Mouse (Mus musculus) embryonic facial prominence, embryonic 13.5 days (tissue): Measurements from ENCODE around the gene Rnf216. TPM values are rescaled to one million over a fixed set of nuclear protein-coding genes. Genes with fewer than 3 reads are reported as not detected.

Source experiments
- ATAC-seq: fragments of 200-750 bp; cut with Nextera tagmentation; 2 replicates; pipeline ENCODE4 v1.8.0; 2017; ENCODE audit warnings: low read depth; ENCODE audit not compliant: insufficient number of reproducible peaks, insufficient read depth, low FRiP score, low TSS enrichment
- H3K27ac ChIP-seq: fragments of 300-500 bp; sonication (generic); 2 replicates; pipeline ENCODE4 v1.5.1; 2015; ENCODE audit warnings: moderate library complexity, mild to moderate bottlenecking, inconsistent platforms
- H3K27me3 ChIP-seq: fragments of 300-500 bp; sonication (generic); 2 replicates; pipeline ENCODE4 v1.6.1; 2015; ENCODE audit warnings: mild to moderate bottlenecking, inconsistent platforms
- H3K36me3 ChIP-seq: fragments of 300-500 bp; sonication (generic); 2 replicates; pipeline ENCODE4 v1.6.1; 2015; ENCODE audit warnings: mild to moderate bottlenecking, inconsistent platforms
- H3K4me1 ChIP-seq: fragments of 300-500 bp; sonication (generic); 2 replicates; pipeline ENCODE4 v1.6.1; 2015; ENCODE audit warnings: inconsistent platforms
- H3K4me2 ChIP-seq: fragments of 300-500 bp; sonication (generic); 2 replicates; pipeline ENCODE4 v1.6.1; 2015; ENCODE audit warnings: moderate library complexity, mild to moderate bottlenecking, inconsistent platforms
- H3K4me3 ChIP-seq: fragments of 300-500 bp; sonication (generic); 2 replicates; pipeline ENCODE4 v1.5.1; 2015; ENCODE audit warnings: mild to moderate bottlenecking, inconsistent platforms
- H3K9ac ChIP-seq: fragments of 300-500 bp; sonication (generic); 2 replicates; pipeline ENCODE4 v1.6.1; 2015; ENCODE audit warnings: mild to moderate bottlenecking, inconsistent platforms
- H3K9me3 ChIP-seq: fragments of 300-500 bp; sonication (generic); 2 replicates; pipeline ENCODE4 v1.6.1; 2016; ENCODE audit warnings: inconsistent platforms
- WGBS: fragments of 180-500 bp; shearing (Covaris S2); methylation state at CpG from one replicate; pipeline ENCODE4 v1.1.7; 2015; ENCODE audit warnings: mixed read lengths; 5-methylcytosine and 5-hydroxymethylcytosine counted together
- polyA plus RNA-seq: library from polyadenylated mRNA; unstranded; fragments of >200 nt; fragmentation: Nextera tagmentation; extraction: Ambion mirVana; gene quantifications from 2 replicates; pipeline ENCODE4 v1.2.1, GENCODE M21; 2015

Gene Rnf216
- polyA plus RNA-seq, 1 experiment from 2014 or later = 51.3 TPM

- H3K9ac ChIP-seq = no peak overlapping the region
- no peak for ATAC-seq
- H3K9me3 ChIP-seq = peaks cover 13% of the 10 kb centered on the region
These were observed 17.5 kb upstream of the Rnf216 start for GRCm38 (mm10) chr5:143130342-143130741.

GRCm38 (mm10) chr5:143129101-143129500 lies 16.3 kb upstream of the Rnf216 start:
- ATAC-seq = no peak
- Histone ChIP-seq H3K4me1 (no peaks in the 10 kb centered on the region), H3K4me3 (no peak overlapping the region), H3K27me3 (no peaks in the 10 kb centered on the region), H3K27ac (no peak overlapping the region), H3K36me3 (no peaks in the 10 kb centered on the region), H3K9ac (no peak overlapping the region), H3K4me2 (no peak overlapping the region), H3K9me3 (peaks cover 13% of the 10 kb centered on the region)
- 88% methylated on average over 16 of the region's 16 CpGs for WGBS

More at GRCm38 (mm10) chr5:143130342-143130741, 17.5 kb upstream of the Rnf216 start:
- Histone ChIP-seq H3K4me3 (no peak overlapping the region), H3K27ac (no peak overlapping the region), H3K27me3 (no peaks in the 10 kb centered on the region), H3K4me1 (no peaks in the 10 kb centered on the region), H3K36me3 (no peaks in the 10 kb centered on the region), H3K4me2 (no peak overlapping the region)
- WGBS = 86% methylated on average over 7 of the region's 7 CpGs

- Histone ChIP-seq H3K27me3 (no peaks in the 10 kb centered on the region), H3K4me2 (no peak overlapping the region), H3K9ac (no peak overlapping the region), H3K4me3 (no peak overlapping the region), H3K27ac (no peak overlapping the region), H3K4me1 (no peaks in the 10 kb centered on the region), H3K36me3 (no peaks in the 10 kb centered on the region), H3K9me3 (peaks cover 13% of the 10 kb centered on the region)
- WGBS = 82% methylated on average over 8 of the region's 8 CpGs
- no peak for ATAC-seq
These were observed 15.0 kb upstream of the Rnf216 start for GRCm38 (mm10) chr5:143127837-143128236.

DNA sequence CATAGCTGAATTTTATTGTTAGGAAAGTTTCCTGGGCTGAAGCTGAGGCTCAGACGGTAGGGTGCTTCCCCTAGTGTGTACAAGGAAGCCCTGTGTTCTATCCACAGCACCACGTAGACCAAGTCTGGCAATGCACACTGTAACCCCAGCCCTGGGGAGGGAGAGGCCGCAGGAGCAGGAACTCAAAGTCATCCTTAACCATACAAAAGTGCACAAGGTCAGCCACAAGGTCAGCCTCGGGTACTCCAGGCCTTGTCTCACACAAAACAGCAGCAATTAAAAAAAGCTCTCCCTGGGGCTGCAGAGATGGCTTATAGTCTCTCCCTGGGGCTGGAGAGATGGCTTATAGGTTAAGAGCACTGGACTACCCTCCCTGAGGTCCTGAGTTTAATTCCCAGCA lies 14.1 kb upstream of the Rnf216 start:
- 54% methylated on average over 4 of the region's 4 CpGs for WGBS
- Histone ChIP-seq H3K27ac (no peak overlapping the region), H3K36me3 (no peaks in the 10 kb centered on the region), H3K27me3 (no peaks in the 10 kb centered on the region), H3K4me2 (no peak overlapping the region), H3K9me3 (peaks cover 13% of the 10 kb centered on the region), H3K4me1 (no peaks in the 10 kb centered on the region), H3K9ac (no peak overlapping the region), H3K4me3 (no peak overlapping the region)
- no peak for ATAC-seq

- WGBS = 84% methylated on average over 9 of the region's 9 CpGs
These were observed 13.3 kb upstream of the Rnf216 start for GRCm38 (mm10) chr5:143126089-143126488.

GRCm38 (mm10) chr5:143125601-143126000 lies 12.8 kb upstream of the Rnf216 start:
- Histone ChIP-seq H3K27me3 (no peaks in the 10 kb centered on the region), H3K4me3 (no peak overlapping the region), H3K27ac (no peak overlapping the region), H3K9me3 (peaks cover 13% of the 10 kb centered on the region), H3K36me3 (no peaks in the 10 kb centered on the region), H3K9ac (no peak overlapping the region), H3K4me1 (no peaks in the 10 kb centered on the region), H3K4me2 (no peak overlapping the region)
- ATAC-seq = no peak
- WGBS = 68% methylated on average over 7 of the region's 7 CpGs

More at GRCm38 (mm10) chr5:143126089-143126488, 13.3 kb upstream of the Rnf216 start:
- Histone ChIP-seq H3K4me2 (no peak overlapping the region), H3K9me3 (peaks cover 13% of the 10 kb centered on the region), H3K9ac (no peak overlapping the region), H3K36me3 (no peaks in the 10 kb centered on the region), H3K27ac (no peak overlapping the region), H3K27me3 (no peaks in the 10 kb centered on the region), H3K4me1 (no peaks in the 10 kb centered on the region), H3K4me3 (no peak overlapping the region)
- no peak for ATAC-seq

DNA sequence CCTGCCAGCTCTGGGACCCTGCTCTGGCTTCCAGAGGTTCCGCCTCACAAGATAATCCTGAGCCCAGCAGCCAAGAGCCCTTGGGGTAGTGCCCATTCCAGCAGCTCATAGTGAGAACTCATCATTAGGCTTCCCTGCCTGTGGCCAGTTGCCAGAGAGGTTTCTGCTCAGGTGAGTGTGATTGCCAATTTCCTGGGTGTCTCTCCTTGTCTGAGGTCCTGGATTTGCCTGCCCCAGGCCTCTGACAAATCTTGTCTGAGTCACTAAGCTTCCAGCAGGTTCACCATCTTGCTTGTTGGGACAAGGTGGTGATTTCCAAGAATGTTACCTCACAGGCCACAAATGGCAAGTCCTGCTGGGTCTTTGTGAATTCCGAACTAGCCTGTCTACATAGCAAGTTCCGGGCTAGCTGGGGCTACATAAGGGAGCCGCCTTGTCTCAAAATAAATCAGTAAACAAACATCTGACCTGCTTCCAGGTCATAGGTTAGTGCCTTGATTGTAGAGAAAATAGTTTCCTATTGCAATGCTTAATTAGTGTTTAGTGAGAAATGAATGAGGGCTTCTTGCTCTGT lies 12.1 kb upstream of the Rnf216 start:
- 74% methylated on average over 4 of the region's 4 CpGs for WGBS

GRCm38 (mm10) chr5:143122673-143123072 lies 9.9 kb upstream of the Rnf216 start:
- Histone ChIP-seq H3K4me1 (no peaks in the 10 kb centered on the region), H3K27me3 (no peaks in the 10 kb centered on the region), H3K27ac (no peak overlapping the region), H3K4me3 (no peak overlapping the region), H3K9me3 (no peaks in the 10 kb centered on the region), H3K4me2 (no peak overlapping the region), H3K36me3 (no peaks in the 10 kb centered on the region), H3K9ac (no peak overlapping the region)
- ATAC-seq = no peak
- 26% methylated on average over 1 of the region's 1 CpGs for WGBS

More for the DNA sequence above, 12.1 kb upstream of the Rnf216 start:
- Histone ChIP-seq H3K9ac (no peak overlapping the region), H3K36me3 (no peaks in the 10 kb centered on the region), H3K27me3 (no peaks in the 10 kb centered on the region), H3K4me1 (no peaks in the 10 kb centered on the region), H3K27ac (no peak overlapping the region), H3K4me2 (no peak overlapping the region), H3K9me3 (peaks cover 13% of the 10 kb centered on the region), H3K4me3 (no peak overlapping the region)
- ATAC-seq = no peak

- no peak for ATAC-seq
- Histone ChIP-seq H3K4me1 (no peaks in the 10 kb centered on the region), H3K27ac (no peak overlapping the region), H3K36me3 (no peaks in the 10 kb centered on the region), H3K4me3 (no peak overlapping the region), H3K27me3 (no peaks in the 10 kb centered on the region), H3K4me2 (no peak overlapping the region), H3K9ac (no peak overlapping the region), H3K9me3 (no peaks in the 10 kb centered on the region)
- WGBS = 84% methylated on average over 8 of the region's 8 CpGs
These were observed 9.3 kb upstream of the Rnf216 start for GRCm38 (mm10) chr5:143122125-143122524.

DNA sequence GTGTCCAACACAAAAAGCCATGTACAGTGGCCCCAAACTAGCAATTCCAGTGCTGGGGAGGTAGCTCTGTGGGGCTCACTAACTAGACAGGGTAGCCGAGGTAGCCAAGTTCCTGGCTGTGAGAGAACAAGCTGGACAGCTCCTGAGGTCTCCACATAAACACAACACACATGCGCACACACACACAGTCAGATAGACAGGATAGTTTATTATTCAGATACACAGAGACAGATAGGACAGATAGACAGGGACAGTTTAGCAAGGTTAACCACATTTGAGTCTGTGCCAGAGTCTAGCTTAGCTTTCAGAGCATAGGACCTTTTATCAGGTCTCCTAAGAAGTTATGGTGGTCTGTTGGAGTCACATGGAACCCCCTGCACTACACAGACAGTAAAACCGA lies 6.0 kb downstream of the Rnf216 start:
- Histone ChIP-seq H3K27ac (no peak overlapping the region), H3K9ac (no peak overlapping the region), H3K36me3 (0 out of 2 replicates have a peak, but pooled peaks cover 4% of the 10 kb centered on the region), H3K4me1 (peaks cover 13% of the 10 kb centered on the region), H3K4me2 (no peak overlapping the region), H3K9me3 (no peaks in the 10 kb centered on the region), H3K4me3 (no peak overlapping the region), H3K27me3 (no peaks in the 10 kb centered on the region)
- 91% methylated on average over 3 of the region's 3 CpGs for WGBS
- no peak for ATAC-seq

DNA sequence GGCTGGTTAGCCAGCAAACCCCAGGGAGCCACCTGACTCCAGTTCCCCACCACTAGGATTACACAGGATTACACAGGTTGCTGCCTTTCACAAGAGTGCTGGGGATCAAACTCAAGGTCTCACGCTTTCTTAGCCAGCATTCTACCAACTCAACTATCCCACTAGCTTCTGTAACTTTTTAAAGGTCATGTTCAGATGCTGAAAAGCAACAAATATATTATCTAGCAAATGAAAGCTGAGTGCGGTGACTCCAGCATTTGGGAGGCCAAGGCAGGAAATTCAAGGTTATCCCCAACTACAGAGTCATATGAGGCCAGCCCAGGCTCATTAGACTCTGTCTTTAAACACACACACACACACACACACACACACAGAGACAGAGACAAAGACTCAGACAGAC lies 9.6 kb downstream of the Rnf216 start:
- Histone ChIP-seq H3K9ac (no peak overlapping the region), H3K36me3 (no peaks in the 10 kb centered on the region), H3K4me1 (0 out of 2 replicates have a peak, but pooled peaks cover 4% of the 10 kb centered on the region), H3K4me3 (no peak overlapping the region), H3K4me2 (no peak overlapping the region), H3K27me3 (no peaks in the 10 kb centered on the region), H3K9me3 (no peaks in the 10 kb centered on the region), H3K27ac (no peak overlapping the region)
- 92% methylated on average over 2 of the region's 2 CpGs for WGBS
- no peak for ATAC-seq

- 0 out of 2 replicates have a peak, but pooled peaks cover 4% of the 10 kb centered on the region for H3K4me1 ChIP-seq
- H3K27me3 ChIP-seq = no peaks in the 10 kb centered on the region
- peaks cover 3% of the 10 kb centered on the region; the same call in 1 of the 2 replicates for H3K36me3 ChIP-seq
- no peak overlapping the region for H3K27ac ChIP-seq
- WGBS = 75% methylated on average over 1 of the region's 1 CpGs
- H3K4me2 ChIP-seq = no peak overlapping the region
- H3K9ac ChIP-seq = no peak overlapping the region
- H3K9me3 ChIP-seq = no peaks in the 10 kb centered on the region
- no peak for ATAC-seq
- no peak overlapping the region for H3K4me3 ChIP-seq
These were observed 11.2 kb downstream of the Rnf216 start for GRCm38 (mm10) chr5:143101626-143102025.
